ENCODE assay signal across 11 mouse cellular contexts in the genomic region with DNA sequence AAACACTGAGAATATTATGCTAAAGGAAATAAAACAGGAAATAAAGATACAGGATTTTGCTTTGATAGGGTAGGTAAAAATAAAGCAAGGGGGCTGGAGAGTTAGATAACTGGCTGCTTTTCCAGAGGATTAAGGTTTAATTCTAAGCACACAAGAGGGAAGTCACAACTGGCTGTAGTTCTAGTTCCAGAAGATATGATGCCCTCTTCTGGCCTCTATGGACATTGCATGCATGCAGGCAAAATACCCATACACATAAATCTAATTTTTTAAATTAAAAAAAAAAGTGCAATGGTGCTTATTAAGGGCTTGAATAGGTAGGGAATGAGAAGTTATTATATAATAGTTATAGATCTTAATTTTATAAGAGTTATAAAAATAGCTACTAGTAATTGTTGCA. TPM values are rescaled to one million over a fixed set of nuclear protein-coding genes. Genes with fewer than 3 reads are reported as not detected.
DNase-seq lines count a peak whose midpoint lies in the region; ATAC-seq and TF ChIP-seq lines count a peak whose summit lies in the region.
"Had no signal": no experiment of that assay in that cellular context is flagged by ENCODE, and none has a peak within 500 bp of the region (broad histone marks: within the 10 kb centered on the region; RNA-seq: fewer than 3 reads in every experiment).

No protein-coding gene starts in this region.

- H3K36me3 ChIP-seq in liver, adult 2 months (ENCODE audit: control insufficient read depth, insufficient read depth, low read length) = peaks cover 36% of the 10 kb centered on the region

- DNase-seq in cerebellum, postnatal 14 days = peak; percentile 34 to 44
- DNase-seq in cerebellum, adult 2 months = no peak
- peak; percentile 14 for DNase-seq in liver, adult 2 months (ENCODE audit: extremely low read depth, low read depth, low spot score)
- no peak for DNase-seq in liver
- peak; percentile 3 for DNase-seq in brain, embryonic 14.5 days (ENCODE audit: low read depth)
- peak; percentile 6 for DNase-seq in retina, adult 2 months (ENCODE audit: low read depth, low spot score)
- no peak for DNase-seq in ovary, postnatal 36 days (ENCODE audit: low spot score)

- no peaks in the 10 kb centered on the region for H3K4me1 ChIP-seq in cerebellum, adult 2 months (ENCODE audit: control insufficient read depth, insufficient read depth, low read length)
- H3K4me1 ChIP-seq in liver, adult 2 months (ENCODE audit: control insufficient read depth, insufficient read depth, low read length) = no peaks in the 10 kb centered on the region
- H3K4me1 ChIP-seq: hindbrain, embryonic 13.5 days; limb, embryonic 12.5 days had no signal

- TF ChIP-seq CTCF in cerebellum, adult 2 months (IDR thresholded peaks at IDR 0.05; ENCODE audit: borderline replicate concordance, insufficient read depth, low read depth, low read length) = no peak
- TF ChIP-seq CTCF in liver, adult 2 months (IDR thresholded peaks at IDR 0.05; ENCODE audit: low read depth, low read length) = no peak
- peak; percentile 26; the same call in 1 of the 2 replicates for TF ChIP-seq CTCF in brain, embryonic 14.5 days (IDR thresholded peaks at IDR 0.05; ENCODE audit: borderline replicate concordance, extremely low read depth, insufficient read depth, insufficient read length)

- no peak overlapping the region for H3K4me3 ChIP-seq in cerebellum, adult 2 months (replicated peaks; ENCODE audit: insufficient read depth, low read depth, low read length)
- H3K4me3 ChIP-seq in liver, adult 2 months (ENCODE audit: insufficient read depth, low read depth, low read length) = no peak overlapping the region
- H3K4me3 ChIP-seq: hindbrain, embryonic 13.5 days; limb, embryonic 12.5 days; myocyte had no signal

- TF ChIP-seq POLR2A in cerebellum, adult 2 months (IDR thresholded peaks at IDR 0.05; ENCODE audit: borderline replicate concordance, insufficient read depth, low read length) = no peak
- TF ChIP-seq POLR2A in liver, adult 2 months (IDR thresholded peaks at IDR 0.05; ENCODE audit: extremely low read depth, insufficient read depth, low read length) = no peak
- no peak for TF ChIP-seq POLR2A in brain, embryonic 14.5 days (IDR thresholded peaks at IDR 0.05; ENCODE audit: borderline replicate concordance, extremely low read depth, insufficient read depth, insufficient read length, poor library complexity, severe bottlenecking)

- no peaks in the 10 kb centered on the region for H3K27me3 ChIP-seq in cerebellum, adult 2 months (ENCODE audit: control insufficient read depth, insufficient read depth, low read length)
- H3K27me3 ChIP-seq in liver, adult 2 months (ENCODE audit: control insufficient read depth, insufficient read depth, low read length) = no peaks in the 10 kb centered on the region
- H3K27me3 ChIP-seq: hindbrain, embryonic 13.5 days; limb, embryonic 12.5 days had no signal

- ATAC-seq in frontal cortex, adult (ENCODE audit: low TSS enrichment) = no peak

- H3K9ac ChIP-seq in liver, adult 2 months (ENCODE audit: low read depth, low read length) = no peak overlapping the region
- H3K9ac ChIP-seq: hindbrain, embryonic 13.5 days; limb, embryonic 12.5 days had no signal

- H3K27ac ChIP-seq in cerebellum, adult 2 months (ENCODE audit: insufficient read depth, low read length) = no peak overlapping the region
- H3K27ac ChIP-seq in liver, adult 2 months (replicated peaks; ENCODE audit: insufficient read depth, low read depth, low read length) = no peak overlapping the region
- H3K27ac ChIP-seq: hindbrain, embryonic 13.5 days; limb, embryonic 12.5 days had no signal

- no peaks in the 10 kb centered on the region; the same call in 1 of the 2 replicates for H3K79me2 ChIP-seq in liver, adult 2 months (ENCODE audit: control insufficient read depth, insufficient read depth, low read length)

RNA-seq across cellular contexts. Expression of a gene that starts 37.2 kb away (rescaled TPM):
- polyA plus RNA-seq in cerebellum, adult 2 months (2012; rRNA removed) = 39.0 and 47.1 TPM in 2 replicates
- total RNA-seq in liver, adult 2 months (2014; rRNA removed) = 6.4 and 9.5 TPM in 2 replicates
- 15.1 and 18.3 TPM in 2 replicates for polyA plus RNA-seq in liver, adult 2 months (2012; rRNA removed)
- polyA plus RNA-seq in brain, embryonic 14.5 days (2012; rRNA removed) = 56.8 and 75.2 TPM in 2 replicates

RNA-seq across cellular contexts. Expression of a gene that starts 55.6 kb away (rescaled TPM):
- 195 and 211 TPM in 2 replicates for polyA plus RNA-seq in cerebellum, adult 2 months (2012; rRNA removed)
- 54.2 and 60.6 TPM in 2 replicates for total RNA-seq in liver, adult 2 months (2014; rRNA removed)
- polyA plus RNA-seq in liver, adult 2 months (2012; rRNA removed) = 98.7 and 142 TPM in 2 replicates
- polyA plus RNA-seq in brain, embryonic 14.5 days (2012; rRNA removed) = 145 and 159 TPM in 2 replicates

Comparison
In these comparisons a context has a peak if more than half of its experiments do, and no peak if none do; other contexts are left out.
1. DNase-seq: peak in cerebellum, postnatal 14 days (2 of 2), liver, adult 2 months (single experiment), brain, embryonic 14.5 days (single experiment) and retina, adult 2 months (single experiment); none in cerebellum, adult 2 months (0 of 2), liver (single experiment) and ovary, postnatal 36 days (single experiment).